Mouse (Mus musculus) CH12.LX (cell line): Measurements from ENCODE around the gene Kat2b.

Experiments
- CTCF ChIP-seq, 2 experiments: IDR thresholded peaks in 1 of 2; conservative IDR thresholded peaks in 1 of 2; 2 replicates each; pipeline ENCODE4 v1.5.1; 2011 to 2012; ENCODE audit warnings: low read depth in 2 of 2, low read length in 2 of 2, improper control_type of control experiment in 1 of 2, inconsistent platforms in 1 of 2, mild to moderate bottlenecking in 1 of 2, moderate library complexity in 1 of 2
- E2F4 ChIP-seq: IDR thresholded peaks from 2 replicates; pipeline ENCODE4 v1.6.1; 2011; ENCODE audit warnings: low read depth, low read length, improper control_type of control experiment; ENCODE audit not compliant: insufficient replicate concordance
- EP300 ChIP-seq: IDR thresholded peaks from 2 replicates; pipeline ENCODE4 v1.6.1; 2011; ENCODE audit warnings: low read length, improper control_type of control experiment
- MAFK ChIP-seq: IDR thresholded peaks from 2 replicates; pipeline ENCODE4 v1.6.1; 2011; ENCODE audit warnings: low read length, improper control_type of control experiment; ENCODE audit not compliant: insufficient replicate concordance
- MAZ ChIP-seq: IDR thresholded peaks from 2 replicates; pipeline ENCODE4 v1.6.1; 2012; ENCODE audit warnings: low read depth, mild to moderate bottlenecking, inconsistent platforms, low read length, improper control_type of control experiment, moderate library complexity
- PAX5 ChIP-seq: IDR thresholded peaks from 2 replicates; pipeline ENCODE4 v1.6.1; 2012; ENCODE audit warnings: low read length, inconsistent platforms, mixed read lengths
- POLR2A ChIP-seq: IDR thresholded peaks from 2 replicates; pipeline ENCODE4 v1.6.1; 2011; ENCODE audit warnings: low read depth, mild to moderate bottlenecking, improper control_type of control experiment, low read length
- SIN3A ChIP-seq: IDR thresholded peaks from 2 replicates; pipeline ENCODE4 v1.6.1; 2012; ENCODE audit warnings: low read length, improper control_type of control experiment, inconsistent platforms
- ZKSCAN1 ChIP-seq: IDR thresholded peaks from 2 replicates; pipeline ENCODE4 v1.6.1; 2012; ENCODE audit warnings: low read depth, inconsistent platforms, low read length, improper control_type of control experiment, borderline replicate concordance
- ZMIZ1 ChIP-seq: IDR thresholded peaks from 2 replicates; pipeline ENCODE4 v1.6.1; 2012; ENCODE audit warnings: low read depth, mild to moderate bottlenecking, inconsistent platforms, low read length, improper control_type of control experiment

GRCm38 (mm10) chr17:53617295-53617957 is 50.8 kb downstream of the Kat2b start:
- TF ChIP-seq POLR2A (no peak), MAFK (no peak), MAZ (no peak), E2F4 (no peak), CTCF (conservative IDR thresholded peaks at IDR 0.05 in 1 of 2, IDR thresholded peaks at IDR 0.05 in 1 of 2; ENCODE audit: low read depth in 2 of 2, low read length in 2 of 2) (no peak), EP300 (no peak), SIN3A (no peak), ZMIZ1 (no peak), ZKSCAN1 (no peak), PAX5 (no peak)
